Mouse (Mus musculus) testis, postnatal 10 days (tissue): ENCODE results near the gene Gm13539.

Experiments used
- DNase-seq: peaks from one replicate; pipeline ENCODE4 v3.0.0; 2021; ENCODE audit warnings: low spot score

The Gm13539 gene

DNA sequence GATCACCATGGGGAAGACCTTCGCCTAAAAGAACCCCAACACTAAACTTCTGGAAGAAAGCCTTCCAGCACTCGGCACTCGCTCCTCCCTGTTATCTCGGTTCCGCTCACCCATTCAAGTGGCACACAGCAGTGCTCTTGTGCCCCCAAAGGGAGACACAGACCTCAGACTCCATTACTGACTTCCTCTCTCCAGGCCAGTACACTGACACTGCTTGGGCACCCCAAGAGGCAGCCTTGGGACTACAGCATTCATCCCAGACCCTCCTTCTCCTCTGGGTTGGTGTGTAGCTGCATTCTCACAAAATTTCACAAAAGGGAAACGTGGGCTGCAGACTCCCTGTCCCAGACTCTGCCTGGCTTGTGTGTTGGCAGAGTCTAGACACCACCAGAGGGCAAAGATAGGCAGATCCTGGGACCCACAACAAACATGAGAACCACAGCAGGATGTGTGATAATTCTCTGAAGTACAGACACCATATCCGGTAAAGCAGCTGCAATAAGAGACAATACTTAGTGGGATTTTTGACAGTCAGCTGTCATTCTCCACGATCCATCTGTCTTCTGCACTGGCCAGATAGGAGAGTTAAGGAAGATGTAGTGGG lies 46.4 kb downstream of the Gm13539 start:
- no peak for DNase-seq

DNA sequence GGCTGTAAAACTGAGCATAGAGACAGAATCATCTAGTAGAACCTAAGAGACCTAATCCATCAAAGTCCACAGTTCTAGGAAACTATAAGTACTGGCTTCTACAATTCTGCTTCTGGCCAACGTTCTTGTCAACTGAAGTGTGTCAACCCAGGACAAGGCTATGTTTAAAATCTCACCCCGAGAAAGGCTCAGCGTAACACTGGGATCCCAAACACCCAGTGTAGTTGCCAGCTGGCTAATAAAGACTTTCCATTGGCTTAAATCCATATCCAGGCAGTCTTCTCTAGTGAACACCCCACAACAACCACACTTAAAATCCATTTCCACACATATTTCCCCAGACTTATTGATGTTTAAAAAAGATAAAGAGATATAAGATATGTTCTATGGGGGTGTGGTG lies 48.7 kb downstream of the Gm13539 start:
- no peak for DNase-seq

DNA sequence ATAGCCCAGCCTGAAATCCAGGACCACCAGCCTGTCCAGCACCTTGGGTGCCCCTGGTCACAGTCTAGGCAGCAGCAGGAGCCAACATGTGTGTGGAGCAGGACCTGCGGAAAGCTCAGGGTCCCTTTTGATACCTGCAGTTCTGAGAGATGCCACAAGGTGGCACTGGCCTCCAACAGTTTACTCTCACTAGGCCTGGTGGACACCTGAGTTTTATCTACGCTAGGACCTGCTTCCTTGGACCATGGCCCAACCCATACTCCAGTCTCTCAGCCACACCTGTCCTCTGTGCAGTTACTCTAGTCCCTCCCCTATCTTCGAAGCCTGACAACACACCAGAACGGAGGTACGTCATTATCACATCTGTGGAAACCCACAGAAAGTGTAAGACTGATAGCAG lies 54.2 kb downstream of the Gm13539 start:
- DNase-seq: peak; percentile 89
